Mouse (Mus musculus): ENCODE data around the gene Tnn. TPM values are rescaled to one million over a fixed set of nuclear protein-coding genes. Genes with fewer than 3 reads are reported as not detected.

The Tnn gene
- polyA plus RNA-seq, 1 experiment from 2014 or later: 1.3 TPM

DNA sequence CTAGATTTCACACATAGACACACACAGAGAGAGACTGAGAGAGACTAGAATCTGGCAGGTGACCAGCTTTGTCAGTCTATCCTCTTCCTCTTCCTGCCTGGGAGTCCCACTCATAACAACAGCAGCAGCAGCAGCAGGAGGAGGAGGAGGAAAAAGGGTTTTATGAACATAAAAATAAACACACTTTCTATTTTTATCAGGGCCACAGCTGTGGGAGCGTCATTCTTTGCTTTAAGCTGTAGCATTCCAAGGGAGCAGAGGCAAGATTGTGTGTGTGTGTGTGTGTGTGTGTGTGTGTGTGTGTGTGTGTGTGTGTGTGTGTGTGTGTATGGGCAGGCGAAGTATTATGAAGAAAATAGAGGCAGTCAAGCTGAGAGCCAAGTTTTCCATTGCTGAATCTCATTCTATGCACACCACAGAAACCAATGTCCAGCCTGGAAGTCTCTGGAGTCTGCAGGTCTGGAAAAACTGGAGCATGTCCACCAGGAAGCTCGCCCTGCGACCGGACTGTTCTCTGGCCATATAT lies 116.3 kb downstream of the Tnn start:
- H3K27me3 ChIP-seq: no peaks in the 10 kb centered on the region
- no peak overlapping the region for H3K4me2 ChIP-seq (replicated peaks)
- WGBS: 85% methylated on average over 5 of the region's 5 CpGs
- no peak overlapping the region for H3K27ac ChIP-seq
- no peak for ATAC-seq (ENCODE audit: insufficient number of reproducible peaks, insufficient read depth, low FRiP score, low TSS enrichment)
- H3K9ac ChIP-seq: no peak overlapping the region
- no peak overlapping the region for H3K4me3 ChIP-seq
- no peaks in the 10 kb centered on the region for H3K36me3 ChIP-seq
- H3K9me3 ChIP-seq: no peaks in the 10 kb centered on the region
- H3K4me1 ChIP-seq: no peaks in the 10 kb centered on the region

DNA sequence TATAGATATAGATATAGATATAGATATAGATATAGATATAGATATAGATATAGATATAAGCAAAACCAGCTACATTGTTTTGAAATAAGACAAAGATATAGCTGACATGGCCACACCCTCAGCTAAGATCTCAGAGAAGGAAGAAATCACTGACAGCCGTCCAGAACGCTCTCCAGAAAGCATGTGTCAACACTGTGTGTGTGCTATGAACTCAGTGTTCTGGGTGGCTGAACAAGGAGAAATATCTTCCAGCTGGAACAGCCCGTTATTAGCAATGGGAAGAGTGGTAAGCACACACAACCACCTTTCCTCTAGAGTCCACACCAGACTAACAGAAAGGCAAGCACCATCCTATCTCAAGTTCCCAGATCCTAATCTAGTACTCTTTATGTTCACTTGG lies 117.8 kb downstream of the Tnn start:
- Histone ChIP-seq H3K27ac (no peak overlapping the region), H3K27me3 (no peaks in the 10 kb centered on the region), H3K36me3 (no peaks in the 10 kb centered on the region), H3K9ac (no peak overlapping the region), H3K9me3 (no peaks in the 10 kb centered on the region), H3K4me3 (no peak overlapping the region), H3K4me1 (no peaks in the 10 kb centered on the region), H3K4me2 (replicated peaks) (no peak overlapping the region)
- ATAC-seq (ENCODE audit: insufficient number of reproducible peaks, insufficient read depth, low FRiP score, low TSS enrichment): no peak
- WGBS: 72% methylated on average over 3 of the region's 3 CpGs

Other genes starting within 250 kb of the Tnn start
- gene 4930523C07Rik, start 109.2 kb downstream of the Tnn start, polyA plus RNA-seq (2016; fragmentation: Nextera tagmentation; extraction: Ambion mirVana): 4.7 and 5.0 TPM in 2 replicates
- gene Mrps14, start 41.6 kb upstream of the Tnn start, polyA plus RNA-seq (2016; fragmentation: Nextera tagmentation; extraction: Ambion mirVana): 232 and 233 TPM in 2 replicates
- gene Cacybp, start 59.3 kb upstream of the Tnn start, polyA plus RNA-seq (2016; fragmentation: Nextera tagmentation; extraction: Ambion mirVana): 228 and 234 TPM in 2 replicates